Comparison of ENCODE assay signal across 8 mouse cellular contexts in genomic region chr2:127270300-127271041, GRCm38 (mm10). TPM values are rescaled to one million over a fixed set of nuclear protein-coding genes. Genes with fewer than 3 reads are reported as not detected.
DNase-seq lines count a peak whose midpoint lies in the region; ATAC-seq and TF ChIP-seq lines count a peak whose summit lies in the region.

No protein-coding gene starts in this region.

- intact Hi-C loops in heart, postnatal 14 days (cut with DNase I), result loop anchor here (1.0 kb wide), 1 partner anchor 22 kb away; no protein-coding TSS in a partner anchor

- H3K4me3 ChIP-seq in CH12.LX (replicated peaks in 1 of 3; ENCODE audit: low read depth in 2 of 3, low read length in 2 of 3, poor library complexity in 1 of 3), result peak overlapping the region; percentile 89 to 95 (median 94)
- peak overlapping the region; percentile 98 for H3K4me3 ChIP-seq in forebrain, embryonic 14.5 days (ENCODE audit: low read depth, low read length)
- H3K4me3 ChIP-seq in liver, embryonic 16.5 days (ENCODE audit: low read depth, low read length), result peak overlapping the region; percentile 100
- H3K4me3 ChIP-seq in neural tube, embryonic 13.5 days, result peak overlapping the region; percentile 98
- H3K4me3 ChIP-seq in testis, adult 2 months (ENCODE audit: control insufficient read depth, low read depth, low read length), result peak overlapping the region; percentile 91

- H3K27me3 ChIP-seq in CH12.LX (replicated peaks), result no peaks in the 10 kb centered on the region
- no peaks in the 10 kb centered on the region for H3K27me3 ChIP-seq in forebrain, embryonic 14.5 days (replicated peaks; ENCODE audit: control insufficient read depth, insufficient read depth, low read length)
- H3K27me3 ChIP-seq in liver, embryonic 16.5 days (ENCODE audit: control insufficient read depth, insufficient read depth, low read depth, low read length), result no peaks in the 10 kb centered on the region
- H3K27me3 ChIP-seq in neural tube, embryonic 13.5 days, result no peaks in the 10 kb centered on the region
- H3K27me3 ChIP-seq in testis, adult 2 months (ENCODE audit: control insufficient read depth, insufficient read depth, low read length), result no peaks in the 10 kb centered on the region

- H3K9me3 ChIP-seq in CH12.LX (replicated peaks; ENCODE audit: low read length), result no peaks in the 10 kb centered on the region
- no peaks in the 10 kb centered on the region for H3K9me3 ChIP-seq in forebrain, embryonic 14.5 days (replicated peaks; ENCODE audit: control insufficient read depth, low read length)
- H3K9me3 ChIP-seq in liver, embryonic 16.5 days (replicated peaks; ENCODE audit: control insufficient read depth, low read length), result no peaks in the 10 kb centered on the region
- no peaks in the 10 kb centered on the region for H3K9me3 ChIP-seq in neural tube, embryonic 13.5 days

- H3K4me1 ChIP-seq in CH12.LX (ENCODE audit: control insufficient read depth in 1 of 2, insufficient read depth in 2 of 2), result peaks cover 3 to 36% of the 10 kb centered on the region in 2 experiments; a peak in 3 of 4 replicates
- peaks cover 6% of the 10 kb centered on the region; the same call in 1 of the 2 replicates for H3K4me1 ChIP-seq in forebrain, embryonic 14.5 days (ENCODE audit: control insufficient read depth, insufficient read depth, low read length)
- H3K4me1 ChIP-seq in liver, embryonic 16.5 days (ENCODE audit: control insufficient read depth, low read depth, low read length), result peaks cover 16% of the 10 kb centered on the region
- H3K4me1 ChIP-seq in neural tube, embryonic 13.5 days (replicated peaks), result peaks cover 40% of the 10 kb centered on the region
- peaks cover 5% of the 10 kb centered on the region for H3K4me1 ChIP-seq in testis, adult 2 months (ENCODE audit: control insufficient read depth, insufficient read depth, low read length)

- peak overlapping the region; percentile 95; the same call in 1 of the 2 replicates for H3K4me2 ChIP-seq in CH12.LX (ENCODE audit: insufficient read depth, low read depth, poor library complexity, severe bottlenecking)
- H3K4me2 ChIP-seq in forebrain, embryonic 14.5 days (ENCODE audit: low read length), result peak overlapping the region; percentile 74
- H3K4me2 ChIP-seq in liver, embryonic 16.5 days (ENCODE audit: low read depth, low read length), result peak overlapping the region; percentile 89
- H3K4me2 ChIP-seq in neural tube, embryonic 13.5 days, result peak overlapping the region; percentile 78

- in situ Hi-C loops in CH12.LX (cut with MboI; ENCODE audit: low pct_ligation_motif_present, low pct_unique_long_range_greater_than_20kb, low sequenced_read_pairs), result no loop called here

- under 1% methylated on average over 73 of the region's 75 CpGs for WGBS in forebrain, embryonic 14.5 days
- under 1% methylated on average over 71 of the region's 75 CpGs for WGBS in large intestine, adult 2 months
- WGBS in liver, embryonic 16.5 days (ENCODE audit: insufficient replicate concordance), result under 1% methylated on average over 73 of the region's 75 CpGs
- under 1% methylated on average over 75 of the region's 75 CpGs for WGBS in neural tube, embryonic 13.5 days

- peak; percentile 65; the same call in 1 of the 2 replicates for TF ChIP-seq POLR2A in CH12.LX (IDR thresholded peaks at IDR 0.05; ENCODE audit: low read depth, low read length)
- peak; percentile 19 for TF ChIP-seq POLR2A in testis, adult 2 months (IDR thresholded peaks at IDR 0.05; ENCODE audit: control insufficient read depth, low read depth, low read length)

- no peak for TF ChIP-seq CTCF in CH12.LX (conservative IDR thresholded peaks at IDR 0.05 in 1 of 2, IDR thresholded peaks at IDR 0.05 in 1 of 2; ENCODE audit: low read depth in 2 of 2, low read length in 2 of 2)
- TF ChIP-seq CTCF in testis, adult 2 months (IDR thresholded peaks at IDR 0.05; ENCODE audit: control insufficient read depth, insufficient read depth, insufficient replicate concordance, low read depth, low read length), result no peak

- peak overlapping the region; percentile 75 for H3K9ac ChIP-seq in CH12.LX (ENCODE audit: insufficient read depth, low read depth)
- peak overlapping the region; percentile 88 for H3K9ac ChIP-seq in forebrain, embryonic 14.5 days (ENCODE audit: low read length)
- H3K9ac ChIP-seq in liver, embryonic 16.5 days (ENCODE audit: low read depth, low read length), result peak overlapping the region; percentile 95
- H3K9ac ChIP-seq in neural tube, embryonic 13.5 days, result peak overlapping the region; percentile 94

- ATAC-seq in cerebellum, adult (ENCODE audit: insufficient number of reproducible peaks, low FRiP score, low TSS enrichment), result peak; percentile 89
- peak; percentile 96 for ATAC-seq in forebrain, embryonic 14.5 days
- peak; percentile 91 for ATAC-seq in liver, embryonic 16.5 days (ENCODE audit: low read depth)
- ATAC-seq in neural tube, embryonic 13.5 days (ENCODE audit: low read depth), result peak; percentile 97

- H3K36me3 ChIP-seq in CH12.LX (replicated peaks in 1 of 2; ENCODE audit: control insufficient read depth in 1 of 2, insufficient read depth in 1 of 2, low read length in 1 of 2), result peaks cover 0 to 23% of the 10 kb centered on the region in 2 experiments
- no peaks in the 10 kb centered on the region for H3K36me3 ChIP-seq in forebrain, embryonic 14.5 days (ENCODE audit: control insufficient read depth, insufficient read depth, low read length)
- H3K36me3 ChIP-seq in liver, embryonic 16.5 days (ENCODE audit: control insufficient read depth, insufficient read depth), result no peaks in the 10 kb centered on the region
- no peaks in the 10 kb centered on the region for H3K36me3 ChIP-seq in neural tube, embryonic 13.5 days
- H3K36me3 ChIP-seq in testis, adult 2 months (ENCODE audit: control insufficient read depth, insufficient read depth, low read length), result no peaks in the 10 kb centered on the region

- dilution Hi-C loops in CH12.LX (cut with MboI; ENCODE audit: extremely low pct_ligation_motif_present, extremely low pct_unique_long_range_greater_than_20kb, low sequenced_read_pairs), result no loop called here

- TF ChIP-seq RAD21 in CH12.LX (IDR thresholded peaks at IDR 0.05; ENCODE audit: low read depth, low read length), result no peak

- no peak for TF ChIP-seq EP300 in CH12.LX (IDR thresholded peaks at IDR 0.05; ENCODE audit: low read length)

- peak; percentile 77 for DNase-seq in CH12.LX (ENCODE audit: extremely low read depth)
- peak; percentile 87 for DNase-seq in forebrain, embryonic 14.5 days (ENCODE audit: low spot score)
- peak; percentile 91 to 93 for DNase-seq in heart, postnatal 14 days
- peak; percentile 45 for DNase-seq in large intestine, adult 2 months (ENCODE audit: low read depth, low spot score)

- peak overlapping the region; percentile 78 for H3K27ac ChIP-seq in CH12.LX (ENCODE audit: insufficient read depth, low read depth)
- peak overlapping the region; percentile 88 for H3K27ac ChIP-seq in forebrain, embryonic 14.5 days (ENCODE audit: low read depth, low read length)
- H3K27ac ChIP-seq in liver, embryonic 16.5 days (ENCODE audit: low read length), result peak overlapping the region; percentile 98
- peak overlapping the region; percentile 96 for H3K27ac ChIP-seq in neural tube, embryonic 13.5 days (replicated peaks)
- peak overlapping the region; percentile 92 for H3K27ac ChIP-seq in testis, adult 2 months (ENCODE audit: control insufficient read depth, insufficient read depth, low read depth, low read length)

- peaks cover 41% of the 10 kb centered on the region for H3K79me2 ChIP-seq in CH12.LX (replicated peaks; ENCODE audit: control insufficient read depth, extremely low read depth, insufficient read depth, poor library complexity, severe bottlenecking)

TF ChIP-seq in CH12.LX, 34 proteins besides CTCF, POLR2A, EP300 and RAD21 (continues in another document):
- peak; percentile 37; the same call in 1 of the 2 replicates for TF ChIP-seq ZMIZ1 (IDR thresholded peaks at IDR 0.05; ENCODE audit: low read depth, low read length)
- peak; percentile 91 for TF ChIP-seq SIN3A (IDR thresholded peaks at IDR 0.05; ENCODE audit: low read length)
- peak; percentile 90 for TF ChIP-seq NRF1 (IDR thresholded peaks at IDR 0.05; ENCODE audit: low read depth, low read length)
- peak; percentile 61 for TF ChIP-seq NELFE (IDR thresholded peaks at IDR 0.05; ENCODE audit: low read depth, low read length)
- 0 out of 2 replicates have a peak, but pooled peaks have one; percentile 6 for TF ChIP-seq TBP (conservative IDR thresholded peaks at IDR 0.05; ENCODE audit: low read depth, low read length)

RNA-seq across cellular contexts. Expression of gene Stard7, which starts 0.5 kb away (rescaled TPM):
- total RNA-seq in CH12.LX (2012; rRNA removed) (69.0 and 71.4 TPM in 2 replicates), CH12.LX (2014; rRNA removed) (122 and 135 TPM in 2 replicates)
- 66.8 and 80.6 TPM in 2 replicates for polyA plus RNA-seq in CH12.LX (2012; ENCODE audit: insufficient read length, low read depth)
- polyA plus RNA-seq in forebrain, embryonic 14.5 days (2014; fragmentation: Nextera tagmentation; extraction: Ambion mirVana), result 102 and 109 TPM in 2 replicates
- 100 to 1,000 TPM; 163 to 165 TPM for total RNA-seq in heart, postnatal 14 days (2021)
- polyA plus RNA-seq in large intestine, adult 2 months (2012; rRNA removed), result 35.8 and 43.0 TPM in 2 replicates
- polyA plus RNA-seq in liver, embryonic 16.5 days (2015; fragmentation: Nextera tagmentation; extraction: Ambion mirVana), result 32.7 and 34.9 TPM in 2 replicates
- 71.7 and 78.6 TPM in 2 replicates for polyA plus RNA-seq in neural tube, embryonic 13.5 days (2015; fragmentation: Nextera tagmentation; extraction: Ambion mirVana)
- polyA plus RNA-seq in testis, adult 2 months (2012; rRNA removed), result 14.1 and 18.3 TPM in 2 replicates

RNA-seq across cellular contexts. Expression of gene Tmem127, which starts 22.8 kb away (rescaled TPM):
- total RNA-seq in CH12.LX (2012; rRNA removed) (11.5 and 12.0 TPM in 2 replicates), CH12.LX (2014; rRNA removed) (12.3 and 15.8 TPM in 2 replicates)
- 11.4 and 11.9 TPM in 2 replicates for polyA plus RNA-seq in CH12.LX (2012; ENCODE audit: insufficient read length, low read depth)
- 24.4 and 27.8 TPM in 2 replicates for polyA plus RNA-seq in forebrain, embryonic 14.5 days (2014; fragmentation: Nextera tagmentation; extraction: Ambion mirVana)
- total RNA-seq in heart, postnatal 14 days (2021), result 10 to 100 TPM; 29.0 to 31.9 TPM
- polyA plus RNA-seq in large intestine, adult 2 months (2012; rRNA removed), result 67.4 and 99.6 TPM in 2 replicates
- polyA plus RNA-seq in liver, embryonic 16.5 days (2015; fragmentation: Nextera tagmentation; extraction: Ambion mirVana), result 10.3 and 10.7 TPM in 2 replicates
- polyA plus RNA-seq in neural tube, embryonic 13.5 days (2015; fragmentation: Nextera tagmentation; extraction: Ambion mirVana), result 43.7 and 45.4 TPM in 2 replicates
- 54.2 and 64.2 TPM in 2 replicates for polyA plus RNA-seq in testis, adult 2 months (2012; rRNA removed)

RNA-seq across cellular contexts. Expression of gene Ciao1, which starts 22.9 kb away (rescaled TPM):
- total RNA-seq in CH12.LX (2012; rRNA removed) (72.1 and 79.0 TPM in 2 replicates), CH12.LX (2014; rRNA removed) (58.3 and 60.9 TPM in 2 replicates)
- 74.3 and 74.5 TPM in 2 replicates for polyA plus RNA-seq in CH12.LX (2012; ENCODE audit: insufficient read length, low read depth)
- 64.3 and 67.7 TPM in 2 replicates for polyA plus RNA-seq in forebrain, embryonic 14.5 days (2014; fragmentation: Nextera tagmentation; extraction: Ambion mirVana)
- total RNA-seq in heart, postnatal 14 days (2021), result 10 to 100 TPM; 57.2 to 59.4 TPM
- 57.6 and 58.5 TPM in 2 replicates for polyA plus RNA-seq in large intestine, adult 2 months (2012; rRNA removed)
- polyA plus RNA-seq in liver, embryonic 16.5 days (2015; fragmentation: Nextera tagmentation; extraction: Ambion mirVana), result 34.7 and 39.8 TPM in 2 replicates
- polyA plus RNA-seq in neural tube, embryonic 13.5 days (2015; fragmentation: Nextera tagmentation; extraction: Ambion mirVana), result 59.2 and 65.8 TPM in 2 replicates
- 24.7 and 28.7 TPM in 2 replicates for polyA plus RNA-seq in testis, adult 2 months (2012; rRNA removed)

Comparison
In these comparisons a context has a peak if more than half of its experiments do, and no peak if none do; other contexts are left out.
1. Peak in every context shown above with its lines: DNase-seq, ATAC-seq, H3K4me3 ChIP-seq and H3K27ac ChIP-seq.